Mouse (Mus musculus) 3134 (cell line): ENCODE measurements at regions not wholly inside any gene's neighbourhood (a gene's known extent, or its start where the extent isn't known, plus 50 kb on each side); places are given as distances from the start of the nearest gene placed in this dataset.
A peak's percentile ranks its signal among the peaks of the same experiment; 100 is the strongest.

Source experiments
- DNase-seq: peaks from one replicate; pipeline ENCODE4 v3.0.0-alpha.2; 2011; ENCODE audit warnings: low spot score; ENCODE audit not compliant: insufficient read length; ENCODE audit errors: extremely low read depth

DNA sequence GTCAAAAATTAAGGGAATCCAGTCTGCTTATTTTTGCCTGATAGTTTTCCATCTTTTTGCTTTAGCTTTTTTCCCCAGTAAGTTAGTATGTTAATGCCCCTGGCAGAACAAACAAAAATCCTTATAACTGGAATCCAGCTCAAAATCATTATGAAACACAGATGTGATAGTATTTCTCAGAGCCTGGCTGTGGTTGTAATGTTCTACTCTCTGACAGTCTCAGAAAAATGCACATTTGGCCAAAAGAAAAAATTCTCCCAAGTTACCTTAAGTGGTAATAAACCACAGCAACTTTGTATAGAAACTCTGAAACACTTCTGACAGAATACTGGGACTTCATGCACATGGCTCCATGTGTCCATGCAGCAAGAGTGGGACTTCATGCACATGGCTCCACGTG, 193.5 kb upstream of the Rnd3 start:
- DNase-seq, result no peak

DNA sequence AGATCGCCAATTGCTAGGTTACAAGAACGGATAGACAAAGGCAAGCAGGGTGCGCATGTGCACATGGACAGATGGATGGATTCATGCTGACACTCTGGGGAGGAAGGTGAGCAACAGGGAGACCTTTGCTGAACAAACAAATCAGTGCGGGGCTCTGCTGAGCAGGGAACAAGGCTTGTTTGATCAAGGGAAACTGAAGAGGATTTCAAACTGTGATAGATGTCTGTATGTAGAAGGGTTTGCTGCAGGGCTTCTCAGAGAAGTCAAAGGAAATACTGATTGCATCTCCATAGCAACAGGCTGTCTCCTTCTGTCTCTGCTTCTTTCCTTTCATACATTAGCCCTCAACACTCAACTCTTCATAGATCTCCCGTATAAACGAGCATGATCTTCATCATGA, 185.5 kb upstream of the Rnd3 start:
- no peak for DNase-seq

DNA sequence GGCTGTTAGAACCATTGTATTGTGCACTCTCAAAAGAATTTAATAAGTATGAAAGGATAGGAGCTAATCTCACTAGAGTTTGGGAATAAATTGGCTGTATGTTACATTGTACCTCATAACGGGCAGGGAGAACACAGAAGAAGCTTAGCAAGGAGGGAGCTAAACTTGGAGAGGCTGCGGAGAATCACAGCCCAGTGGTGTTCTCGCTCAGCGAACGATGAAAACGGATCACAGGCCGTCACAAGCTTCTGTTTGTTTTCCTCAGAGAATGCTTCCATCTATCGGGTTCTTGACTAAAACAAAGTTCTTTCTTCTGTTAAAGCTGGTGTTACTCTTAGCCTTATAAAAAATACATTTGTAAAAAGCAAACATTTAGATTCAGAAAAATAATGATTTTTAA, 178.2 kb upstream of the Rnd3 start:
- no peak for DNase-seq

DNA sequence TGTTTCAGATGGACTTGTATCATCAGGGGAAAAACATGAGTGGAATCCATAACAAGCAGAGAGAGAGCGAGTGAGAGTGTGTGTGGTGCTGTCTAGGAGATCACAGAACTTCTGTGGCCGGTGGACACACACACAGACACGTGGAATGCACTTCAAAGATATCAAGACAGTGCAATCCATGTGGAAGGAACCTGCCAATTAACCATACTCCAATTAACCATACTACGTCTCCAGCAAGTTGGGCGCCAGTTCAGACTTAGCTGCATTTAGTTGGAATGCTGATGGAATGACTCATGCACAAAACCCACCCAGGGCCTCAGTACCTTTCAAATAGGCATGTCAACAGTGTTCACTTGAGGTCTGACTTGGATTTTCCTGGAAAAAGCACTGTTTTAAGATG, 172.8 kb upstream of the Rnd3 start:
- DNase-seq, result peak; percentile 13

DNA sequence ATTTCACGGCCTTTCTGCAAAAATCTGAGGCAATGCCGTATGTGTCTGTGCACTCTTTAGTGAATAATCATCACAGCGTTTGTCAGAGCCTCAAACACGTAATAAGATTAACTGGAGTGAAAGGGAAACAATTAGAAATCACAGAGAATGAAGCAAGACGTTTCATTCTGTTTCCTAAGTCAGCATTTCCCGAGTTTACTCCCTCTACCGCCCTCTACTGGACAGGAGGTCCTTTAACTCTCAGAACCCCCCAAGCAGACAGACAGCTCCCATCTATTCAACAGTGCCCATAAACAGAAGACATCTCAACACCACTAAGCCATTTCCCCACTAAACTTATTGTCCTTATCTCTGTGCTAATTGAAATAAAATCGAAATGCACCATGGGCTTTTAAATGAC, 167.5 kb upstream of the Rnd3 start:
- DNase-seq, result peak; percentile 4

DNA sequence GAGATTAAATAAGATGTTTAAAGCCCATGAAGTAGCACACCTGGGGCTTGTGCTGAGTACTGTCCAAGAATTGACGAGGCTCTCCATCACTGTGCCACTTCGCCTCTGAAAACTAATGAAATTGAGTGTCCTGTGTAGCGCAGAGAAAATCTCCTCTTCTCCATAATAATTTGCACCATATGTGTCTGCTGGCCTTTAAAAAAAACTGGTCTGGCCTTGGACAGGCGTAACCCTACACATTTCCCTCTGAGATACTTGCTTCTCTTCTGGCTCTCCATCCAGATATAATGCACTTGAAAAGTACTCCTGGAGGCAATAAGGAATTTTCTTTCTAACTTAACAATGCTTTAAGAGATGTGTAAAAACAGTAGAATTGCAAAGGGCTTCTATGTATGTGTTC, 164.5 kb upstream of the Rnd3 start:
- DNase-seq, result no peak

DNA sequence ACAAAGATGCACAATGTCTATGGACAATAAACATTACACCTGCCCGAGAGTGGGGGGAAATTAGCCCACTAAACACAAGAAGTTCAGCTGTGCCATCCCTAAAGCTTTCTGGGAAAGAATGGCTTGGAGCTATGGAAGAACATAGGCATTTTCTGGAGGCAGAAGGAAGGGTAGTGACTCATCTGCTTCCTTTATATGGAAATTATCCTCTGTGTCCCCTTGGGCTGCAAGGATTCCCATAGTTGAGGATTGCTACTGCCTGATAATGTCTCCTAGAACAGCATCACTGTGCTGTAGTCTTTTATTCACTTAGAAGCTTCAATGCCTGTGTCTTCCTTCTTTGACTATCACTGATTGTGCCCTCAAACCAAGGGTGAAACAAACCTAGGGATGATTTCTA, 157.3 kb upstream of the Rnd3 start:
- DNase-seq, result no peak

DNA sequence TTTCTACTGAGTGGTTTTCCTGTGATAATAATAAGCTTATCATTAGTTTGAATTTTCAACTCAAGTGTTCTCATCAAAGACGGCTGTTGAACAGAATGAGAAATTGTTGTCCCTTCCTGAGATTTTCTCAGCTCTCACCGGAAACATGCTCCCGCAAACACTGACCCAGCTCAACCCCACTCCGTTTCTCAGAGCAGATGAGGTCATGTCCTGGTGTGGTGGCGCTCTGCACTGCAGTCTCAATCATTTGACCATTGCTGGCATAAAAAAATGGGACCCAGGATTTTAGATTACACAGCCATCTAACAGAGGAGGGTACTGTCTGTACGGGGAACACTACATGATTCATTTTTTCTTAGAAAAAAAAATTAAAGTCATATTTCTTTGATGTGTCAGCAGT, 156.5 kb upstream of the Rnd3 start:
- peak; percentile 19 for DNase-seq

DNA sequence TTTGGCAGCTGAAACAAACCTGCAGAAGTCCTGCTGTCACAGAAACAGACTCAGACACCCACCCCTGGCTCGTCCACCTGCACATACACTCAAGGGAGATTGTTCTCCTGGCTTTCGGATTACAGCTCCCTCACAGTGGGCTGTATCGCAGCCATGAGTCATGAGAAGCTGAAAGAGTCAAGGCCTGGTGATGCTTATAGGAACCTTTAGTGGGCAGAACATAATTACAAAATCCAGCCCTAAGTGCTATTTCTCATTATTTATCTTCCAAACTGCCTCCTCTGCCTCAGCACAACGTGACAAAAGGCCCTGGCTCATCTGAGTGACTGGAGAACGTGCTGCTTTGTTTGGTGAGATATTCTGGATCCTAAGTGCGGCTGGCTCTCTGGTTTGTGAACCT, 155.8 kb upstream of the Rnd3 start:
- no peak for DNase-seq

DNA sequence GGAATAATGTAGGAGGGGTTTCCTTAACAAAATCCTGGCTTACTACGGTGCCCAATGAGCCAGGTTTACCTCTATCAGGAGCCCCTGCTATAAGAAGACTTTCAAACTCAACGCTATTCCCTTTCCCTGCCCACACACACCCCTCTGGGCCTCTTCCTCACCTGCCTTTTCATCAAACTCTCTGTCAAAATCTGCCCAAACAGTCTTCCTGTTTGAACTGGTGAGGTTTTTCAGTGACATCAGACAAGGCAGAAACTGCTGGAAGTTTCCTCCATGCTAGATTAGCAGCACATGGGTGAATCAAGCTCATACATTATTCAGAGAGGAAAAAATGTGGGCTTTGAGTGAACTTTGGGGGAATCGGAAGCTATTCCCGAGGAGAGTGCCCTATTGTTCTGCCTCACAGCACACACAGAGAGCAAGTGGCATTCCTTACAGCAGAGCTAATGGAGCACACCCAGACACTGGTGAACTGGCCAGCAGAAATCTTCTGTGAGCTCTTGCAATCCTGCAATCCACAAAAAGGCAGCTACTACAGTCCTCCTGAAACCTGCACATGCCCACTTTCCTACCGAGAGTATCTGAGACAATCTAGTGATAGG, 141.8 kb upstream of the Rnd3 start:
- DNase-seq, result no peak

DNA sequence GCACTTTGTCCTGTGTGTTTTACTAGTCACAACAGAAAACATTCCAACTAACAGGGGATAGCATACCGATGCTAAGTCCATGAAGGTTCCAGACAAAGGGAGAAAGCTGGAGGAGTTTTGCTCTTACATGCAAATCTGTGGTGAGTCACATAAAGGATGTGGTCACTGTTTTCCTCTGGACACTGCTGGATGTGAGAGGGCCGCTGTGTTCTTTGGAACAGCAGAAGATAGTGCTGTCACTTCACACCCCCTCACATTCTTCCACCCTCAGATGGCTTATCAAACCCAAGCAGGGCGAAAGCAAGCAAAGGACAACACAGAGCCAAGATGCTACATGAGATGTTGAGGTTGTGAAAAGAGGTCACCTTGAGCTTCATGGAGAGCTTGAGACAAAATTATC, 139.8 kb upstream of the Rnd3 start:
- peak; percentile 42 for DNase-seq

DNA sequence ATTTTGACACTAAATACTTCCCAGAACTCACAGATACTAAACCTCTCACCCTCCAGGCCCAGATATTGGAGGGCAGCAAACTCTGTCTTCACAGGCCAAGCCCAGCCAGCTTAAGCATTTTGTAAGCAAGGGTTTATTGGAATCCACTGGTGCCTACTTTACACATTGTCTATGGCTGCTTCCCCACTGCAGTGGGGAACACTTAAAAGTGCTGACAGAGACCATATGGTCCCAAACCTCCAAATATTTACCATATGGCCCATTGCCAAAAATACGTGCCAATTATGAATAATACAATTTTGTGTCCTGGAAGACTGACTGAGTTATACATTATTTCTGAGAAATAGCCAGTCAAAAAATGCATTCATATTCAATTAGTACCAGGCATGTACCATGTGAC, 136.7 kb upstream of the Rnd3 start:
- DNase-seq, result no peak

DNA sequence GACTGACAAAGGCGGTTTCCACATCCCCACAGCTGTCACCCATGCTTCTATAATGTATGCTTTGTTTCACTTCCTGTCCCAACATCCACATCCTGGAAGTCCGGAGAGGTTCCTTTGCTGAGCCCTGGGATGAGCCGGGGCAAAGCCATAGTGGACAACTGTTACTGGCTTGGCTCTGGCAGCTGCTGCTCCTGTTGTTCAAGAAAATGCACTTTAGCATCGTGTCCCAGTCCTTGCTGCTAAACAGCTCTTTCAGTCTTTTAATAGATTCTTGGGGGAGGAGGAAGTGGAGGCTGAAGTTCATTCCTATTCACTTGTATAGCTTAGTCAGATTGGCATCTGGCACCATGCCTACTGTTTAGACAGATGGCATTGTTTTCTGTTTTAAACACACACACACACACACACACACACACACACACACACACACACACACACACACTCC, 135.9 kb upstream of the Rnd3 start:
- no peak for DNase-seq

DNA sequence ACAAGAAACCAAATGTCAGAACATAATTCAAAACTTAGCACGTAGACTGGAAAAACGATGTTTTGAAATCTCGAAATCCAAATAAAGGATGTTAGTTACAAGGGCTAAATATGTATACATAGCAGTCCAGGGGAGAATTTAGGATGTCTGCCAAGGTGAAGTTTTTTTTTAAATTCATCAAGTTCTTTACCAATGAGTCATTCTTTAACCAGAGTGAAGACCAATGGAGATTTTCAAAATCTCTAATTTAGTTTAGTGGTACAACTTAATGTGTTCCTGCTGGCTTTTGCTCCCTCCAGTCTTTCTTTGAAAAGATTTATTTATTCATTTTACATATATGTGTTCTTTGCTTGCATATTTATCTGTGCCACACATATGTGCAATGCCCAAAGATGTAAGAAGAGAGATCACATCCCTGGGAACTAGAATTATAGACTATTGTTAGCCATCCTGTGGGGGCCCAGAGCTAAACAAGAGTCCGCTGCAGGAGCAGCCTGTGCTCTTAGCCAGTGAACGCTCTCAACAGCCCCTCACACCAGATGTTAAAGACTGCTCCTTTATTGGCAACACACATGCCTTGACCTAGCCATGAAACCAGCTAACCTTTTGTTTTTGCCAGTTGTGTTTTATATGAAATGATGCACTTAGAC, 130.6 kb upstream of the Rnd3 start:
- peak; percentile 36 for DNase-seq

DNA sequence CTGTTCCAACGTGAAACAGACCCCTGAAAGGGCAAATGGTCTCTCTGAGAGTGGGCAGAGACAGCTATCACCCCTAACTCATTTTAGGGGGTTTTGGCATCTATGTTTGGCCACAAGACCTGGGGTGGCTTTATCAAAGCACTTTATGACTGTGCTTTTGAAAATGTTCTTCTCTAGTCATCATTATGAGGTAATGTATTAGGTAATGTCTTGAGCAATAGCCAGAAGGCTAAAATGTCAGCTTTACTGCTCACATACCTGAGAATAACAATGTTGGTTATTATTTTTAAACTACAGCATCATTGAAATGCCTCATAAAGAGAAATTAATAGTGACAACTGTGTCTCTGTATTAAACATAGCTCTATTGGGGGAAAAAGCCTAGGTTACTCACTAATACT, 129.9 kb upstream of the Rnd3 start:
- no peak for DNase-seq

DNA sequence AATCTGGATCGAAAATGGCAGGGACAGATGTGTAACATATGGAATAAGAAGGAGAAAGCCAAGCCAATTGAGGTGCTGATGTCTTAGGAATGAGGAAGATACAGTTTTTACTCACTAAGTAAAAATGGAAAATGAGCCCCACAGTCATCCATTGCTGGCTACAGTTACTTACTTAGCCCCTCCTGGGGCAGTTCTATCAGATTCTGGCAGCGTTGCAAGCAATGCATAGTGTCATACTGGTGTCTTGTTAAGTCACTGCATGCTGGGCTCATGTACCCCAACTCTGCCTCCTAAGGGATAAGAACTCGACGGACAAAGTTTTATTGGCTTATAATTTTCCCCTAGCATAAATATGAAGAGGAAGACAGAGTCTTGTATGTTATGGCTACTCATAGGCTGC, 129.4 kb upstream of the Rnd3 start:
- DNase-seq, result no peak

DNA sequence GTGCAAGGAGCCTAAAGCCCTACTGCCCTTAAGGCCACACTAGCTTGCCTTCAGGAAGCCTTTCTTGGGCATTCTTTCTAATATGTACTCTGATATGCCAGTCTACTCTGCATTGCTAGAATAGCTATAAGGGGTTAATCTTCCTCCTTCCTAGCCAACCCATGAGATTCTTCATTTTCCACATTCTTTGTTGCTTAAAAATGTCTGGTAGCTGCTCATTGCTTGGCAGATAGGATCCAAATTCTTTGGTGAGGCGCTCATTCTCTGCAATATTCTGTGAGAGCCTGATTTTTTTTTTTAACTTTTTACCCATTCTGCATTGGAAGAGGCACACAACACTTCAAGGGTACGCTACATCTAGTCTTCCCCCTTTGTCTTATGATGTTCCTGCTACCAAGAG, 127.7 kb upstream of the Rnd3 start:
- no peak for DNase-seq

DNA sequence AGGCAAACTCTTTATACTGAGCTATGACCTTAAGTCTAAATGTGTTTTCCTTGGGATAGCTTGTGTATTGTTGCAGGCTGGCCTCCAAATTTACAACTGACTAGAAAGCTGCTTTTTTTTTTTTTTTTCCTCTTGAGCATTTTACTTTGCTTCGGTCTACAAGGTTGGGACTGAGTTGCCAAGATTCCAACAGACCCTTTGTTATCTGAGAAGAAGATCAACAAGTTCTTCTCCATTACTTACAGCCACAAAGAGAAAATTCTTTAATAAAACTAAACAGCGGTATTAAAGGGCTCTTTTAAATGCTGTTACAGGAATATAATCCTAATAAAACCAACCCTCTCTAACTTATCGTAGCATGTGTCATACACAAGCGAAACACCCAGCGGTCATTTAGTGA, 124.4 kb upstream of the Rnd3 start:
- peak; percentile 18 for DNase-seq

DNA sequence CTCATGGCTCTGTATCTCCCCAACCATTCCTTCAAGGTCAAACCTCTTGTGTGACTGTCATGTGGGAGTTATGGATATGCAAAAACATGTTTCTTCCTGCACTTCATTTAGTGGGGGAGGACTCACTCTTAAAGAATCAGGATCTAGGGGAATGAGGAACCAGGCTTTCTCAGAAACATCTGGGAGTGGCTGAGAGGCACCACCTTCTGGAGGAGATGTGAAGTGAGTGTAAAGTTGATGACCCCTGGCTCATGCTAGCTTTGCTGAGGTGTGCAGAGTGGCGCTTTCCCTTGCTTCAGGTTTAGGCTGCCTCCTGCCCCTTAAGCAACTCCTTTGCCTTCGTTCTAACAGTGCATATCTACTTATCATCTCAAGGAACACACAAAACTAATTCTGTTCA, 119.6 kb upstream of the Rnd3 start:
- no peak for DNase-seq

DNA sequence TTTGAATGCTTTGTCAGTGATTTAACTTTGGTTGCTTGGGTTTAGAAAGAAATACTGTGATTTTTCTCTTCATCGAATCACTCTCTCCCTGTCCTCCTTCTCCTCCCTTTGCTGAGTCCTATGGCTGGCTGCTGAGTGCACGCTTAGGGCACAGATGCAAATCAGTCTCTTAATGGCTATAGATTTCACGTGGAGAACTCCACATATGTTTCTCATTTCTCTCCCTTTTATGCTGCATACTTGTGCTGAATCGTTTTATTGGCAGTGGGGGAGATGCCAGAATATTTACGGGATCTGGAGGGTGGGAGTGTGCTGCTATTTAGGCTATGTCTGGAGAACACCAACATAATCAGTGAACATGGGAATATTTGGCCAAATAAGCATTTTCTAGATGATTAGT, 118.8 kb upstream of the Rnd3 start:
- no peak for DNase-seq

DNA sequence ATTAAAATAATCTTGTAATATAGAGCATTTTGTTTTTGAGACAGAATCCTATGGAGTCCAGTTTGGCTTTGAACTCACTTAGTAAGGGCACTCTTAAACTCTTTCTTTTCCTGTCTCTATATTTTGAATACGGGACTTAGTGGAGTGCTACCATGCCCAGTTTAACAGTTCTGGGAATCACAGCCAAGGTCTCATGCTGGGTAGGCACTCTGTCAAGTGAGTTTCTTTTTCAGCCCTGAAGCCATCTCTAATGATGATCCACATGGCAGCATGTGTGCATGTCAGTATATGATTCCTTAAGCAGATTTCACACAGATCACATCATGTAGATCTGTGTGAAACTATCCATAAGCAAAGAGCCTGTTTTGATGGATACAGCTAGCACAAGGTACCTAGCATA, 113.6 kb upstream of the Rnd3 start:
- no peak for DNase-seq

DNA sequence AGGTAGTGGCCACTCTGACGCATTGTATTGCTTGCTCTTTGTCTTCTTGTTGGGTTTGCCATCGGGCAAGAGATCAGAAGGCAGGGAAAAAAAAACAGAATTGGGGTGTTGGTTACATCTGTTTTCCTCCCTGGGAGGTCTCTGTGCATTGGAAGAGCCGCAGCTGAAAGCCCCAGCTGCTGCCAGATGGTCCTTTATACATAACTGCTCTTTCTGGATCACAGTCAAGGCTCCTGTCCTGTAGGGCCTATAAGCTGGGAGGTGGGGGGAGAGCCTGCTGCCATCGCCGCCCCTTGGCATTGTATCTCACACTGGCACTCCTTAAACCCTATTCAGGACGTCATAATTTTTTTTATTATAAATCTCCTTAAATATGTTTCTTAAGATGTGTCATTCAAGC, 101.9 kb upstream of the Rnd3 start:
- DNase-seq, result no peak

DNA sequence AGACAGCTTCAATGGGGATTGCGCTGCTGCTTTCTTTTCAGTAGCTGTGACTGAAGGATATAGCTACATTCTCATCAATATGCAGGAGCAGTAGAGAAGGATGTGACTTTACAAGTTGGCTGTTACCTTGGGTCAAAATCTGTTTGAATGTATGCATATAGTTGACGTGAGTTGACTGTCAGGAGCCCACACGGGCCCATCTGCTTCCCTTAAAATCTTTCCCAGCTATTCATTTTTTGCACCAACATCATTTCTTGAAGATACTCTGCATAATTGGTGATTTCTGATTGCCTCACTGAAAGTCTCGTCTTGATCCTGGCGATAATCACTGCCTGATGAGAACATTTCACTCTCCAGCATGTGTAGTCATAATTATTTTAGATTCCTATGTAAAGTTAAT, 92.7 kb upstream of the Rnd3 start:
- DNase-seq, result no peak
